Mouse (Mus musculus) megakaryocyte, embryonic 14.5 days (primary cell): ENCODE results near the gene Fbxl17. TPM values are rescaled to one million over a fixed set of nuclear protein-coding genes. Genes with fewer than 3 reads are reported as not detected.

Experiments
- H3K27me3 ChIP-seq: replicated peaks from 2 replicates; pipeline ENCODE3; 2012; ENCODE audit warnings: inconsistent platforms
- H3K36me3 ChIP-seq: replicated peaks from 2 replicates; pipeline ENCODE3; 2012; ENCODE audit warnings: low read length, inconsistent platforms, mixed read lengths
- H3K4me1 ChIP-seq: 2 replicates; pipeline ENCODE4 v1.6.1; 2012; ENCODE audit warnings: inconsistent platforms
- H3K4me3 ChIP-seq: replicated peaks from 2 replicates; pipeline ENCODE3; 2012; ENCODE audit warnings: moderate library complexity, mild to moderate bottlenecking, inconsistent platforms
- H3K9me3 ChIP-seq: 2 replicates; pipeline ENCODE4 v1.6.1; 2012; ENCODE audit warnings: inconsistent platforms
- FLI1 ChIP-seq: IDR thresholded peaks from 2 replicates; pipeline ENCODE4 v1.6.1; 2012; ENCODE audit warnings: low read length, inconsistent platforms, mixed read lengths
- GATA1 ChIP-seq: IDR thresholded peaks from 3 replicates; pipeline ENCODE4 v1.6.1; 2012; ENCODE audit warnings: mixed read lengths, low read length, inconsistent platforms, borderline replicate concordance
- polyA plus RNA-seq: library from polyadenylated mRNA; stranded (reverse); fragments of >175 nt; gene quantifications from 2 replicates; pipeline ENCODE4 v1.2.3, GENCODE M21; 2012; ENCODE audit warnings: low replicate concordance; ENCODE audit not compliant: insufficient read depth

Gene Fbxl17
- polyA plus RNA-seq, 1 experiment = 9.0 TPM

GRCm38 (mm10) chr17:63189274-63189673, 310.5 kb downstream of the Fbxl17 start:
- peaks cover 5% of the 10 kb centered on the region for H3K36me3 ChIP-seq
- peaks cover 21% of the 10 kb centered on the region for H3K4me1 ChIP-seq
- no peak overlapping the region for H3K4me3 ChIP-seq
- H3K27me3 ChIP-seq = no peaks in the 10 kb centered on the region
- TF ChIP-seq GATA1 (no peak), FLI1 (no peak)
- H3K9me3 ChIP-seq = no peaks in the 10 kb centered on the region

- H3K36me3 ChIP-seq = peaks cover 5% of the 10 kb centered on the region
- no peaks in the 10 kb centered on the region for H3K9me3 ChIP-seq
- H3K4me3 ChIP-seq = no peak overlapping the region
- H3K27me3 ChIP-seq = no peaks in the 10 kb centered on the region
- peaks cover 8% of the 10 kb centered on the region for H3K4me1 ChIP-seq
- no peak for TF ChIP-seq FLI1
- no peak for TF ChIP-seq GATA1
Measured at GRCm38 (mm10) chr17:63185531-63185930, 314.3 kb downstream of the Fbxl17 start.

DNA sequence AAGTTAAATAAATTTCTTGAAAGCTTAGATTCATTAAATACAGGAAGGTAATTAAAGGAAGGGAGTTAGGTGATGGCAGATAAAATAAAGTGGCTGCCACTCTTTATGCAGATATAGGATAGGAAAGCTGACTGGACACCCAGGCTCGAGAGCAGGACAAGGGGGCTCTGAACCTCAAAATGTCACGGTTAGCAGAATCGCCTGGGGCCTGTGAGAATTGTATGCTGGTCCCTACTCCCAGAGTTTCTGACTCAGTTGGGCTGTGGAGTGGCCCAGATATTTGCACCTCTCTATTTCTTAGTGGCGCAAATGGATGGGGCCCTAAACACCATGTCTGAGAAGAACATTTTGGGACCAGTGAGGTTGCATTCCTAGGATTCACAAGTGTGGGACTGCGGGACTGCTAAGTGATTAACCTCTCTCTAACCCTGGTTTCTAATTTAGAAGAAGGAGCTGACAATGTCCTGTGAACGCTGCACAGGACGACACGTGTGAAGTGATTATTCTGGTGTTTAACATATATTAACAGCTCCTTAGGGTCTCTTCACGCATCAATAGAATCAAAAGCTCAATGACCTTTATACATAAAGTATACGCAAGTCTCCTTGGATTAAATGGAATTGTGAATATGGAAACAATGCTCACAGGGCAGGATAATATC, 314.8 kb downstream of the Fbxl17 start:
- no peak for TF ChIP-seq FLI1
- TF ChIP-seq GATA1 = no peak
- Histone ChIP-seq H3K36me3 (peaks cover 5% of the 10 kb centered on the region), H3K27me3 (no peaks in the 10 kb centered on the region), H3K4me1 (peaks cover 8% of the 10 kb centered on the region), H3K4me3 (no peak overlapping the region), H3K9me3 (no peaks in the 10 kb centered on the region)

GRCm38 (mm10) chr17:63183431-63183830, 316.4 kb downstream of the Fbxl17 start:
- TF ChIP-seq GATA1 = no peak
- TF ChIP-seq FLI1 = no peak
- H3K36me3 ChIP-seq = peaks cover 3% of the 10 kb centered on the region
- no peaks in the 10 kb centered on the region for H3K27me3 ChIP-seq
- peaks cover 3% of the 10 kb centered on the region for H3K4me1 ChIP-seq
- no peaks in the 10 kb centered on the region for H3K9me3 ChIP-seq
- H3K4me3 ChIP-seq = no peak overlapping the region

- Histone ChIP-seq H3K36me3 (peaks cover 3% of the 10 kb centered on the region), H3K9me3 (no peaks in the 10 kb centered on the region), H3K4me1 (peaks cover 3% of the 10 kb centered on the region), H3K4me3 (no peak overlapping the region), H3K27me3 (no peaks in the 10 kb centered on the region)
- no peak for TF ChIP-seq FLI1
- TF ChIP-seq GATA1 = no peak
Measured at GRCm38 (mm10) chr17:63181661-63182060, 318.2 kb downstream of the Fbxl17 start.

- H3K9me3 ChIP-seq = no peaks in the 10 kb centered on the region
- no peaks in the 10 kb centered on the region for H3K27me3 ChIP-seq
- no peaks in the 10 kb centered on the region for H3K36me3 ChIP-seq
- peaks cover 3% of the 10 kb centered on the region; the same call in 1 of the 2 replicates for H3K4me1 ChIP-seq
- TF ChIP-seq GATA1 = no peak
- TF ChIP-seq FLI1 = no peak
- H3K4me3 ChIP-seq = no peak overlapping the region
Measured at GRCm38 (mm10) chr17:63180042-63180441, 319.8 kb downstream of the Fbxl17 start.

GRCm38 (mm10) chr17:63178331-63178730, 321.5 kb downstream of the Fbxl17 start:
- Histone ChIP-seq H3K36me3 (no peaks in the 10 kb centered on the region), H3K27me3 (no peaks in the 10 kb centered on the region), H3K4me3 (no peak overlapping the region), H3K9me3 (no peaks in the 10 kb centered on the region), H3K4me1 (peaks cover 4% of the 10 kb centered on the region)
- TF ChIP-seq GATA1 (no peak), FLI1 (no peak)

DNA sequence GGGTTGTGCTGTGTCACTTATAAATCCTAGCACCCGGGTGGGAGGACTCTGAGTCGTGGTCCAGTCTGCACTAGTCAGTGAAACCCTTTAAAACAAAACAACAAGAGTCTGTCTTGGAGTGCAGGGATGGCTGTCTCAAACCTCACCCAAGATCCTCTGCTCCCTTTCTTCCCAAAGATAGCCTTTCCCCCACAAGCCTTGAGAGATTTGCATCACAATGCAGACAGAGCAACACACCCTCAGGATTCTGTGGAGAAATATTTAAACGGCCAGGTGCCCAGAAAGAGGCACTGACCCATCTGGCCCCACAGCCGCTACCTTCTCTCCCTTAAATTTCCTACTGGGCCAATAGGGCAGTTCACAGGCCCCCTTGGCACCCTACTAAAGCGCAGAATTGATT, 323.4 kb downstream of the Fbxl17 start:
- TF ChIP-seq FLI1 = no peak
- no peak for TF ChIP-seq GATA1
- no peaks in the 10 kb centered on the region for H3K9me3 ChIP-seq
- H3K4me1 ChIP-seq = peaks cover 7% of the 10 kb centered on the region
- no peaks in the 10 kb centered on the region for H3K36me3 ChIP-seq
- H3K27me3 ChIP-seq = no peaks in the 10 kb centered on the region
- H3K4me3 ChIP-seq = no peak overlapping the region

DNA sequence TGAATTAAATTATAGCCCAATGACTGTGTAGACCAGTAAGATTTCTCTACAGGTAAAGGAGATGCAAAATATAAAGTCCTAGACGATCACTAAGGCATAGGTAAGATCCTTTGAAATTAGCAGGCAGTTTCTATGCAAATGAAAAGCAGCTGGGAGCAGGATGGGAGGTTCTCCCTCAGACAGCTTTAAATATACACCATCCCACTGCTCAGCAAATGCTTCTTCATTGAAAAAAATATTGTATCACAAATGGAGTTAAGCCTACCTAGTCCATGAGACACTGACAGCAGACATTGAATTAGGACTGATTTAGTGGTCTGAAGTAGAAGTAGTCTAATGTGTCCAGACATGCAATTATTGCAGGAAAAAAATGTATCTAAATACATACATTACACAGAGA, 327.1 kb downstream of the Fbxl17 start:
- Histone ChIP-seq H3K27me3 (no peaks in the 10 kb centered on the region), H3K36me3 (peaks cover under 1% of the 10 kb centered on the region), H3K4me1 (peaks cover 4% of the 10 kb centered on the region), H3K9me3 (no peaks in the 10 kb centered on the region), H3K4me3 (no peak overlapping the region)
- TF ChIP-seq GATA1 (no peak), FLI1 (no peak)

DNA sequence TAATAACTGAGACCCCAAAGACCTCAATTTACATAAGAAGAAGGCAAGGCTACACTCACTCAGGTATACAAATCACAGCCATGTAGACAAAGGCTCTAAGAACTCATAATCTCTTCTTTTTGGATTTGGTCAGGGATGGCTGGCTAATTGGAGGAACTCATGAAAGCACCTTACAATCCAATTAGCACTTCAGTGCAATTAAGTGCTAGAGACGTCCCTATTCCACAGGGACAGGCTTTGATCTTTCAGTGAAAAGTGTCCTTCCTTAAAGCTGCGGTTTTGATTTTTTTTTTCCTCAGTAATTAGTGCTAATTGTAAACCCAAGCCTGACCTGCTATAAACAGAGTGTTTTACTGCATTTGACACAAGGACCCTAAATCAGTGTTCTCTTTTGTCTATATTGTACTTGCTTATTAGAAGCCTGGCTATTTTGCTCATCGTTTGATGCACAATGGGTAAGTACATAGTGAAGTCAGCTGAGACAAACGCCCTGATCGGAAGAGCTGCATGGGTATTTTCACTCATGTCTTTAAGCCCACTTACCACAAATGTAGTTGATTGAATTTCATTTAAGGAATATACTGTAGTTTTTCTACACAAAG, 327.8 kb downstream of the Fbxl17 start:
- Histone ChIP-seq H3K36me3 (peaks cover 3% of the 10 kb centered on the region), H3K9me3 (no peaks in the 10 kb centered on the region), H3K4me3 (no peak overlapping the region), H3K27me3 (no peaks in the 10 kb centered on the region), H3K4me1 (peaks cover 4% of the 10 kb centered on the region)
- TF ChIP-seq FLI1 (no peak), GATA1 (no peak)

DNA sequence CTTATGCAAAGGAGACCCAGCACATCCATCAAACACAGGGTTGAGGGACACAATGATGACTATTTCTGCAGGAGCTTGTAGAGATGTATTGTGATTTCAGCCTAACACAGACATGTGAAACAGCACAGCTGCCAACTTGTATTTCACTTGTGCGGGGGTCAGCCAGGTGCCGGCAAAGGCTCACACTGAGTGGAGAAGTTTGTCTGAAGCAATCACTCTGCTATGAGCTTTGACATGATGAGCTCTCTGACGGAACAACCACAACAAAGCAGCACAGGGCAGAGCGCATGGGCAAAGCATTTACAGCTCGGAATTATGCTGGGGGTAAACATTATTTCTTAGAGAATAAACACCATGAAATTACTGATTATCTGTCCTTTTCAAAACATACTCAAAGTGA, 328.6 kb downstream of the Fbxl17 start:
- H3K4me1 ChIP-seq = peaks cover 4% of the 10 kb centered on the region
- TF ChIP-seq GATA1 (no peak), FLI1 (no peak)
- no peaks in the 10 kb centered on the region for H3K9me3 ChIP-seq

More for the DNA sequence above, 328.6 kb downstream of the Fbxl17 start:
- Histone ChIP-seq H3K27me3 (no peaks in the 10 kb centered on the region), H3K36me3 (peaks cover 3% of the 10 kb centered on the region), H3K4me3 (no peak overlapping the region)
